Mouse (Mus musculus): ENCODE measurements at regions not wholly inside any gene's neighbourhood (a gene's known extent, or its start where the extent isn't known, plus 50 kb on each side); places are given as distances from the start of the nearest gene placed in this dataset.
"Not testable (repeated sequence)": the region's sequence is repeated elsewhere in the genome, so short reads cannot be mapped to it uniquely, and the experiment has no call there.

GRCm38 (mm10) chr16:22327386-22327785 is 61.6 kb upstream of the Tra2b start:
- no peak for DNase-seq

DNA sequence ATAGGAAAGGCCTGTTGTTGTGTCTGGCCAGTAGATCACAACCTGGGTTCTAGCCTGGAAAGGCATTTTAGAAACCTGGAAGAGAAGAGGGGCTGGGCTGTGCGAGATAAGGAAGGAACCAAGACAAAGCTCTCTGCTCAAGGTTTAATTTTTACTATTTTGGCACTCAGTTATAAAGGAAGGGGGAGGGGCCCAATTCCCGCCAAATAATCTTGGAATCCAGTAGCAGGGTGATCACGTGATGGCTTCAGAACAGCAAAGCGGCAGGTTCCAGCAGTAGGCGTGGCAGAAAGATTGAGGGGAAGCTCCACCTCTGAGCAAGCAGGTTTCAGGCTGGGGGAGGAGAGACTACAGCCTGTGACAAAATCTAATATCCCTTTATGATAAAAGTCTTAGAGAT is 59.4 kb upstream of the Tra2b start:
- DNase-seq: not testable (repeated sequence)

DNA sequence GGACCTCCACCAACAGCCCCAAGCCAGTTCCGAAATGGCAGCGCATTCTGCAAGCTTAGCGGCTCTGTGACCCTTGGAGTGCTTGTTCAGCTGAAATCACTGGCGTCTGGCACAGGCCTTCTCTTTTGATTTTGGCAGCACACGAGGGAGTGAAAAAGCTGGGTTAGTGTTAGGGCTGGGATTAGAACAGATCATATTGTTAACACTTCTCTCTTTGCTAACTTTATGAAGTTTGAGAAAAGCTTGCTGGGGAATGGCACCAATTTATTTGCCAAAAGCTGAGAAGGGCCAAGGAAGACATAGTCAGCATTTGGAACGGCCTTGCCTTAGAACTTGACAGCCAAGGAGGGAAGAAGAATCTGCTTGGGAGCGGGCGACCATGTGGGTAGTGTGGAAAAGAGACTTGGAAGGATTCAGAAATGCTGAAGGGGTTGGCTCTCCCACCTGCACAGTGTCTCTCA is 50.5 kb upstream of the Tra2b start:
- DNase-seq: peak; percentile 51 to 81

All from kidney, postnatal 25 days (tissue).